Mouse (Mus musculus) CH12.LX (cell line): ENCODE results near the gene Itpr1. TPM values are rescaled to one million over a fixed set of nuclear protein-coding genes. Genes with fewer than 3 reads are reported as not detected.

Experiments
- DNase-seq: peaks from one replicate; pipeline ENCODE4 v3.0.0-alpha.2; 2013; ENCODE audit errors: extremely low read depth
- H3K27ac ChIP-seq: 2 replicates; pipeline ENCODE4 v1.5.1; 2012; ENCODE audit warnings: low read depth, mild to moderate bottlenecking, control low read depth, moderate library complexity; ENCODE audit not compliant: insufficient read depth
- H3K27me3 ChIP-seq: replicated peaks from 2 replicates; pipeline ENCODE3; 2012; ENCODE audit warnings: inconsistent platforms
- H3K36me3 ChIP-seq, 2 experiments: replicated peaks in 1 of 2; 2 replicates each; pipeline versions ENCODE3 to v1.6.1; 2012; ENCODE audit warnings: inconsistent platforms in 1 of 2, low read length in 1 of 2, mild to moderate bottlenecking in 1 of 2, mixed read lengths in 1 of 2, moderate library complexity in 1 of 2; ENCODE audit not compliant: control insufficient read depth in 1 of 2, insufficient read depth in 1 of 2
- H3K4me1 ChIP-seq, 2 experiments: 2 replicates each; pipeline ENCODE4 v1.6.1; 2012; ENCODE audit warnings: inconsistent platforms in 1 of 2, moderate library complexity in 1 of 2; ENCODE audit not compliant: insufficient read depth in 2 of 2, control insufficient read depth in 1 of 2
- H3K4me2 ChIP-seq: 2 replicates; pipeline ENCODE4 v1.6.1; 2012; ENCODE audit warnings: low read depth, mild to moderate bottlenecking, control low read depth; ENCODE audit not compliant: poor library complexity, insufficient read depth, severe bottlenecking
- H3K4me3 ChIP-seq, 3 experiments: fragments of 150-350 bp in 1 of 3; sonication (generic) in 1 of 3; replicated peaks in 1 of 3; 2 replicates each; pipeline versions ENCODE3 to v1.5.1; 2011 to 2012; ENCODE audit warnings: low read depth in 2 of 3, low read length in 2 of 3, mild to moderate bottlenecking in 2 of 3, moderate library complexity in 2 of 3, control low read depth in 1 of 3, improper control_type of control experiment in 1 of 3, inconsistent platforms in 1 of 3, mixed read lengths in 1 of 3; ENCODE audit not compliant: poor library complexity in 1 of 3
- H3K79me2 ChIP-seq: replicated peaks from 2 replicates; pipeline ENCODE4 v1.6.1; 2012; ENCODE audit warnings: mild to moderate bottlenecking, moderate library complexity; ENCODE audit not compliant: control insufficient read depth, poor library complexity, insufficient read depth, severe bottlenecking; ENCODE audit errors: extremely low read depth
- H3K9ac ChIP-seq: 2 replicates; pipeline ENCODE4 v1.6.1; 2012; ENCODE audit warnings: low read depth, mild to moderate bottlenecking, control low read depth, moderate library complexity; ENCODE audit not compliant: insufficient read depth
- H3K9me3 ChIP-seq: replicated peaks from 2 replicates; pipeline ENCODE3; 2012; ENCODE audit warnings: low read length, inconsistent platforms, mixed read lengths
- BHLHE40 ChIP-seq: IDR thresholded peaks from 2 replicates; pipeline ENCODE4 v1.6.1; 2011; ENCODE audit warnings: mild to moderate bottlenecking, low read depth, low read length, improper control_type of control experiment
- CHD1 ChIP-seq: IDR thresholded peaks from 2 replicates; pipeline ENCODE4 v1.6.1; 2012; ENCODE audit warnings: low read depth, low read length, improper control_type of control experiment, inconsistent platforms
- CTCF ChIP-seq, 2 experiments: IDR thresholded peaks in 1 of 2; conservative IDR thresholded peaks in 1 of 2; 2 replicates each; pipeline ENCODE4 v1.5.1; 2011 to 2012; ENCODE audit warnings: low read depth in 2 of 2, low read length in 2 of 2, improper control_type of control experiment in 1 of 2, inconsistent platforms in 1 of 2, mild to moderate bottlenecking in 1 of 2, moderate library complexity in 1 of 2
- ELF1 ChIP-seq: IDR thresholded peaks from 2 replicates; pipeline ENCODE4 v1.6.1; 2014; ENCODE audit warnings: low read depth, mild to moderate bottlenecking, inconsistent platforms, low read length, improper control_type of control experiment
- EP300 ChIP-seq: IDR thresholded peaks from 2 replicates; pipeline ENCODE4 v1.6.1; 2011; ENCODE audit warnings: low read length, improper control_type of control experiment
- ETS1 ChIP-seq: conservative IDR thresholded peaks from 2 replicates; pipeline ENCODE4 v1.6.1; 2012; ENCODE audit warnings: low read depth, mild to moderate bottlenecking, inconsistent platforms, low read length, improper control_type of control experiment, moderate library complexity
- HCFC1 ChIP-seq: IDR thresholded peaks from 2 replicates; pipeline ENCODE4 v1.6.1; 2012; ENCODE audit warnings: low read depth, mild to moderate bottlenecking, inconsistent platforms, low read length, improper control_type of control experiment
- JUND ChIP-seq: conservative IDR thresholded peaks from 2 replicates; pipeline ENCODE4 v1.6.1; 2011; ENCODE audit warnings: low read depth, low read length, improper control_type of control experiment
- MAFK ChIP-seq: IDR thresholded peaks from 2 replicates; pipeline ENCODE4 v1.6.1; 2011; ENCODE audit warnings: low read length, improper control_type of control experiment; ENCODE audit not compliant: insufficient replicate concordance
- MAX ChIP-seq: IDR thresholded peaks from 2 replicates; pipeline ENCODE4 v1.6.1; 2011; ENCODE audit warnings: low read length, improper control_type of control experiment
- MEF2A ChIP-seq: IDR thresholded peaks from 2 replicates; pipeline ENCODE4 v1.6.1; 2014; ENCODE audit warnings: low read depth, mild to moderate bottlenecking, inconsistent platforms, low read length, improper control_type of control experiment, borderline replicate concordance
- MXI1 ChIP-seq: IDR thresholded peaks from 2 replicates; pipeline ENCODE4 v1.6.1; 2011; ENCODE audit warnings: mild to moderate bottlenecking, low read depth, low read length, improper control_type of control experiment
- PAX5 ChIP-seq: IDR thresholded peaks from 2 replicates; pipeline ENCODE4 v1.6.1; 2012; ENCODE audit warnings: low read length, inconsistent platforms, mixed read lengths
- POLR2A ChIP-seq: IDR thresholded peaks from 2 replicates; pipeline ENCODE4 v1.6.1; 2011; ENCODE audit warnings: low read depth, mild to moderate bottlenecking, improper control_type of control experiment, low read length
- RCOR1 ChIP-seq: conservative IDR thresholded peaks from 2 replicates; pipeline ENCODE4 v1.6.1; 2012; ENCODE audit warnings: low read depth, mild to moderate bottlenecking, inconsistent platforms, low read length, improper control_type of control experiment
- TCF12 ChIP-seq: IDR thresholded peaks from 2 replicates; pipeline ENCODE4 v1.6.1; 2014; ENCODE audit warnings: low read depth, mild to moderate bottlenecking, inconsistent platforms, low read length, improper control_type of control experiment
- ZKSCAN1 ChIP-seq: IDR thresholded peaks from 2 replicates; pipeline ENCODE4 v1.6.1; 2012; ENCODE audit warnings: low read depth, inconsistent platforms, low read length, improper control_type of control experiment, borderline replicate concordance
- ZNF384 ChIP-seq: IDR thresholded peaks from 2 replicates; pipeline ENCODE4 v1.6.1; 2012; ENCODE audit warnings: low read depth, low read length, improper control_type of control experiment, inconsistent platforms
- dilution Hi-C: fragments of 300-500 bp; cut with MboI; formaldehyde crosslinking; loops from 2 replicates; pipeline ENCODE4 v1.14.3; 2020; ENCODE audit warnings: low sequenced_read_pairs; ENCODE audit not compliant: extremely low pct_unique_long_range_greater_than_20kb, extremely low pct_ligation_motif_present
- in situ Hi-C: fragments of 300-500 bp; cut with MboI; formaldehyde crosslinking; loops from 3 replicates; pipeline ENCODE4 v1.14.3; 2019; ENCODE audit warnings: low sequenced_read_pairs, low pct_ligation_motif_present, low pct_unique_long_range_greater_than_20kb, mixed read lengths
- polyA plus RNA-seq: library from polyadenylated mRNA; unstranded; fragments of >175 nt; gene quantifications from 2 replicates; pipeline ENCODE4 v1.2.1, GENCODE M21; 2012; ENCODE audit warnings: low read depth; ENCODE audit not compliant: insufficient read length
- total RNA-seq, 2 experiments: library from RNA; depleted of rRNA; stranded (reverse); fragments of 300-350 nt in 1 of 2; fragments of >200 nt in 1 of 2; gene quantifications; 2 replicates each; pipeline ENCODE4 v1.2.3; 2012 to 2014

Itpr1 gene
- total and polyA plus RNA-seq, 3 experiments: 42.8 to 73.1 (median 53.4) TPM

- H3K4me2 ChIP-seq: no peak overlapping the region
- no peak for TF ChIP-seq CTCF (conservative IDR thresholded peaks at IDR 0.05 in 1 of 2, IDR thresholded peaks at IDR 0.05 in 1 of 2; ENCODE audit: low read depth in 2 of 2, low read length in 2 of 2)
- peaks cover 15% of the 10 kb centered on the region for H3K79me2 ChIP-seq
- peak overlapping the region; percentile 27; the same call in 1 of the 2 replicates for H3K27ac ChIP-seq
- no peaks in the 10 kb centered on the region for H3K27me3 ChIP-seq
- H3K36me3 ChIP-seq: peaks cover under 1 to 37% of the 10 kb centered on the region in 2 experiments
- H3K9me3 ChIP-seq: no peaks in the 10 kb centered on the region
- DNase-seq: no peak
- in situ Hi-C loops: no loop called here
- peaks cover 28 to 77% of the 10 kb centered on the region in 2 experiments for H3K4me1 ChIP-seq
- H3K9ac ChIP-seq: no peak overlapping the region
- no peak overlapping the region for H3K4me3 ChIP-seq
- dilution Hi-C loops: no loop called here
Observed at GRCm38 (mm10) chr6:108305171-108305779, 92.4 kb downstream of the Itpr1 start.

GRCm38 (mm10) chr6:108306240-108306639 is 93.3 kb downstream of the Itpr1 start:
- H3K79me2 ChIP-seq: peaks cover 17% of the 10 kb centered on the region
- dilution Hi-C loops (no loop called here), in situ Hi-C loops (no loop called here)
- H3K27me3 ChIP-seq: no peaks in the 10 kb centered on the region
- H3K36me3 ChIP-seq: peaks cover 3 to 42% of the 10 kb centered on the region in 2 experiments
- no peaks in the 10 kb centered on the region for H3K9me3 ChIP-seq
- DNase-seq: no peak
- no peak overlapping the region for H3K9ac ChIP-seq
- H3K4me3 ChIP-seq: no peak overlapping the region
- TF ChIP-seq MEF2A (no peak), PAX5 (no peak), RCOR1 (no peak), POLR2A (no peak), EP300 (no peak), MXI1 (no peak), ZKSCAN1 (no peak), CTCF (conservative IDR thresholded peaks at IDR 0.05 in 1 of 2, IDR thresholded peaks at IDR 0.05 in 1 of 2; ENCODE audit: low read depth in 2 of 2, low read length in 2 of 2) (no peak), MAFK (no peak), ZNF384 (no peak), HCFC1 (no peak), MAX (no peak), CHD1 (no peak), ETS1 (no peak), BHLHE40 (no peak), TCF12 (no peak), JUND (no peak), ELF1 (no peak)
- peaks cover 31 to 85% of the 10 kb centered on the region in 2 experiments for H3K4me1 ChIP-seq
- no peak overlapping the region for H3K4me2 ChIP-seq
- no peak overlapping the region for H3K27ac ChIP-seq
